Mouse (Mus musculus): ENCODE data around the gene Ush1g.

- TF ChIP-seq MYOD1 (IDR thresholded peaks at IDR 0.05; ENCODE audit: control insufficient read depth in 1 of 3, insufficient read length in 2 of 3, low read depth in 2 of 3) (peak in 2 of 3 experiments; percentile 84 to 87), MYOG (IDR thresholded peaks at IDR 0.05; ENCODE audit: control insufficient read depth in 1 of 3, insufficient read depth in 1 of 3, insufficient read length in 2 of 3, low read depth in 2 of 3) (peak; percentile 53 to 83 (median 74))
Measured at GRCm38 (mm10) chr11:115367395-115367944, 45.6 kb upstream of the Ush1g start, which contains the start of gene Hid1.
